Mouse (Mus musculus) left cerebral cortex, postnatal 4 days (tissue): ENCODE results near the gene Mcpt8. TPM values are rescaled to one million over a fixed set of nuclear protein-coding genes. Genes with fewer than 3 reads are reported as not detected.
"Not testable (repeated sequence)": the region's sequence is repeated elsewhere in the genome, so short reads cannot be mapped to it uniquely, and the experiment has no call there.

Source experiments
- DNase-seq: peaks from one replicate; pipeline ENCODE4 v3.0.0-alpha.2; 2022
- intact Hi-C: fragments of 180-260 bp; cut with DNase I; formaldehyde crosslinking; loops from one replicate; pipeline ENCODE4 v1.15.1; 2025
- total RNA-seq, 2 experiments: library from RNA; stranded (reverse); gene quantifications; 2 replicates each; pipeline ENCODE4 v1.2.3; 2021

The Mcpt8 gene
- not detected for total RNA-seq

GRCm38 (mm10) chr14:56085167-56085566 lies at the start of gene Mcpt8:
Mcpt8 (minus strand) TSS chr14:56085273.
- intact Hi-C loops, result no loop called here
- no peak for DNase-seq

DNA sequence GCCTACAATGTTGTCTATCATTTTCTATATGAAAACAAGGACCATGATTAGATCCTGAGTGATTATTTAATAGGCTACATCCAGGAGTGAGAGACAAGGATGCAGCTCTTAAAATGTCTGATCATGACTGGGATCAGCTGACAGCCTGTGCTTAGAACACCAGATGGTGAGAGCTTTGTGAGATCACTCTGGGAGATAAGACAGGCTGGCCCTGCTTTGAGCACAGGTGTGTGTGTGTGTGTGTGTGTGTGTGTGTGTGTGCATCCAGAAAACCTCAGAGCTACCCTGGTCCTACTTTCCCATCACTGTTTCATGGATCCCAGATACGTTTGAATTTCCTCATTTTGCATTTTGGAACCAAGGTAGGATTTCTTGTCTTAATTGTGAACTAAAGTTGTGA lies 48.6 kb upstream of the Mcpt8 start:
- DNase-seq, intact Hi-C loops: not testable (repeated sequence)

DNA sequence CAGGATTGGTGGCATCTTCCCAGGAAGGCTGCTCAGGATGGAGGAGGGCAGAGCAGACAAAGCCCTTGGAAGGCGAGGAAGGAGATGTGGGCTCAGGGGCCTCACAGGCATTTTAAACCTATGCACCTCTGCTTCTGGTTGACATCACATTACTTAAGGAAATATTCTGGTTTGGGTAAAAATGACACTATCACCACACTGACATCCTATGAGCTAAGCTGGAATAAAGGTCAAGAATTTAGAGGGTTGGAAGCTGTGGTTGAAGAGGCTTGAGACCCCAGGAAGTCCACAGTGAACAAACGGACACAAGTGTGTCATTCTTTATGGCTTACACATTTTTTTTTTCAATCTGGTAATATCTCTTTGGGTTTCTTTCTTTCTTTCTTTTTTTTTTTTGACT lies 47.4 kb upstream of the Mcpt8 start, which contains the start of gene Gzmd:
Gzmd (minus strand) TSS at position 101 of the 400 bp plus-strand sequence.
- DNase-seq, intact Hi-C loops: not testable (repeated sequence)

- intact Hi-C loops, result no loop called here
- no peak for DNase-seq
Observed at GRCm38 (mm10) chr14:56128341-56128740, 43.3 kb upstream of the Mcpt8 start.

GRCm38 (mm10) chr14:56123516-56123915 lies 38.4 kb upstream of the Mcpt8 start:
- DNase-seq, result no peak
- intact Hi-C loops, result no loop called here

DNA sequence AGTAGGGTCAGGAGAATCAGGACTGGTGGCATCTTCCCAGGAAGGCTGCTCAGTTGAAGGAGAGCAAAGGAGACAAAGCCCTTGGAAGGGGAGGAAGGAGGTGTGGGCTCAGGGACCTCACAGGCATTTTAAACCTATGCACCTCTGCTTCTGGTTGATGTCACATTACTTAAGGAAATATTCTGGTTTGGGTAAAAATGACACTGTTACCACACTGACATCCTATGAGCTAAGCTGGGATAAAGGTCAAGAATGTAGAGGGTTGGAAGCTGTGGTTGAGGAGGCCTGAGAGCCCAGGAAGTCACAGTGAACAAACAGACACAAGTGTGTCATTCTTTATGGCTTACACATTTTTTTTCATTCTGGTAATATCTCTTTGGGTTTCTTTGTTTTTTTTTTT lies 35.5 kb upstream of the Mcpt8 start, which contains the start of gene Gzme:
Gzme (minus strand) TSS at position 101 of the 400 bp plus-strand sequence.
- intact Hi-C loops, result no loop called here
- no peak for DNase-seq

GRCm38 (mm10) chr14:56115531-56116310 lies 30.6 kb upstream of the Mcpt8 start:
- intact Hi-C loops, DNase-seq: not testable (repeated sequence)

DNA sequence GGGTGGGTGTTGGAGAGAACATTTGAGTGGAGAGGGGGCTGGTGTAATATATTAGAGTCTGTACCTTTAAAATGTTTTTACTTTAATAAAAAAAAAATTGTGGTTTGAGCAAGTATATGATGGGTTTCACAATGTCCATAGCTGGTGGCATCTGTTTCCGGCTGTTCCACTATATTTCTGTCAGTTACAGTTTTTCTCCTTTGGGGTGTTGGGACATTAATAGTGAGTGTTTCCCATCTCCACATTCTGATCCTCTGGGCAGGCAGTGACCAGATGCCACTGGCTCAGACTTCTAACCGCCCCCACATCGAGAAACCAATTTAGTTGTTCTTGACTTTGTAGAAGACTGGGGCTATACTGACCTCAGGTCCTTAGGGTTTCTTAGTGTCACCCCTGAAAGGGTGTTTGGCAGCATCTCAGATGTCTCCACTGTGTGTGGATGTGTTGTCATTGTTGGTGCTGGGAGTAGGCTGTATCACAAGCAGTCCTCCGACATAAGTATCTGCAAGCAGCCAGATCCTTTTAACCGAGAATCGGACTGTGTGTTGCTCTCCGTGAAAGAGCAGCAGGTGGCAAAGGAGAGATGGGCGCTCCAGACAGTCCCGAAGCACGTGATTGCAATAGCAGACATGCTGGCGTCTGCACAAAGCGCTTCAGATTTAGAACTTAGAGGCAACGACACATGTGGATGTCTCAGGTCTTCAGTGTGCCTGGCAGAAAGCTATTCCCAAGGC lies 20.5 kb upstream of the Mcpt8 start:
- no peak for DNase-seq
- intact Hi-C loops, result no loop called here

GRCm38 (mm10) chr14:56105016-56105415 lies 19.9 kb upstream of the Mcpt8 start:
- intact Hi-C loops, result no loop called here
- DNase-seq, result no peak

- intact Hi-C loops, result no loop called here
- no peak for DNase-seq
Observed at GRCm38 (mm10) chr14:56103452-56103851, 18.4 kb upstream of the Mcpt8 start.

DNA sequence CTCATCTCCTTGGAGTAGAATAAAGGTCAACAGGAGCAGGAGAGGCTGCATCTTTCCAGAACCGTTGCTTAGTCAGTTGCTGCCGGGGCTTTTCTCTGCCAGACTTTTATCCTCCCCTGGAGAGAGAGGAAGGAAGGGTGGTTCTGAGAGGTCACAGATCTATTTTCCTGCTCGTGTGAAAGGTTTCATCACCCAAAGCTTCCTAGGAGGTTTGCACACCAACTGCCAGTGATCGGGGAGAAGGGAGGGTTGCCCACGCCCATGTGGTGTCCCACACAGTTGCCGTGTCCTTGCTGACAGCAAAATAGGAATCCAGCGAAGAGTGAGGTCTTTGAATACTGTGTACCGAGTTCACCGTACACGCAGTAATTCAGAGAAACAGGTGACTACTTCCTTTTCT lies 17.3 kb upstream of the Mcpt8 start, which contains the start of gene Ctsg:
Ctsg (minus strand) TSS at position 189 of the 400 bp plus-strand sequence.
- intact Hi-C loops, result no loop called here

DNA sequence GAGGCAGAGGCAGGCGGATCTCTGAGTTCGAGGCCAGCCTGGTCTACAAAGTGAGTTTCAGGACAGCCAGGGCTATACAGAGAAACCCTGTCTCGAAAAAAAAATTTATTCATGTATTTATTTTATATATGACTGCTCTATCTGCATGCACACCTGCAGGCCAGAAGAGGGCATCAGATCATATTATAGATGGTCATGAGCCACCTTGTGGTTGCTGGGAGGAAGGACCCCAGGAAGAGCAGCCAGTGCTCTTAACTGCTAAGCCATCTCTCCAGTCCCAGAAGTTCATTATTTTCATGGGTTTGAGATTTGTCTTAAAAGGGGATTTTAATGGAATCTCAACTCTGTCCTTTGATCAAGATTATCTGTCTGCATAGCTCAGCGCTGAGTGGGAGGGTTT lies 13.9 kb upstream of the Mcpt8 start:
- peak; percentile 12 for DNase-seq
- intact Hi-C loops, result no loop called here

More for the DNA sequence above, 17.3 kb upstream of the Mcpt8 start, which contains the start of gene Ctsg:
- DNase-seq, result no peak

GRCm38 (mm10) chr14:56097597-56097996 lies 12.5 kb upstream of the Mcpt8 start:
- DNase-seq, result no peak

GRCm38 (mm10) chr14:56093353-56093752 lies 8.3 kb upstream of the Mcpt8 start:
- intact Hi-C loops, result no loop called here
- no peak for DNase-seq

More at GRCm38 (mm10) chr14:56097597-56097996, 12.5 kb upstream of the Mcpt8 start:
- intact Hi-C loops, result no loop called here

- intact Hi-C loops, result no loop called here
Observed at GRCm38 (mm10) chr14:56086711-56087110, 1.6 kb upstream of the Mcpt8 start.

GRCm38 (mm10) chr14:56082016-56082415 lies 3.1 kb downstream of the Mcpt8 start:
- intact Hi-C loops, result no loop called here
- DNase-seq, result peak; percentile 29

More at GRCm38 (mm10) chr14:56086711-56087110, 1.6 kb upstream of the Mcpt8 start:
- no peak for DNase-seq

GRCm38 (mm10) chr14:56062213-56062612 lies 22.9 kb downstream of the Mcpt8 start, which contains the start of gene Mcpt4:
Mcpt4 (minus strand) TSS chr14:56062313.
- DNase-seq, intact Hi-C loops: not testable (repeated sequence)

- no peak for DNase-seq
- intact Hi-C loops, result no loop called here
Observed at GRCm38 (mm10) chr14:56057722-56058121, 27.4 kb downstream of the Mcpt8 start.

- intact Hi-C loops, result no loop called here
- DNase-seq, result no peak
Observed at GRCm38 (mm10) chr14:56055408-56055807, 29.7 kb downstream of the Mcpt8 start.

- intact Hi-C loops, DNase-seq: not testable (repeated sequence)
Observed at GRCm38 (mm10) chr14:56041792-56042191, 43.3 kb downstream of the Mcpt8 start, which contains the start of gene Mcpt2. Mcpt2 (plus strand) TSS chr14:56042041.

DNA sequence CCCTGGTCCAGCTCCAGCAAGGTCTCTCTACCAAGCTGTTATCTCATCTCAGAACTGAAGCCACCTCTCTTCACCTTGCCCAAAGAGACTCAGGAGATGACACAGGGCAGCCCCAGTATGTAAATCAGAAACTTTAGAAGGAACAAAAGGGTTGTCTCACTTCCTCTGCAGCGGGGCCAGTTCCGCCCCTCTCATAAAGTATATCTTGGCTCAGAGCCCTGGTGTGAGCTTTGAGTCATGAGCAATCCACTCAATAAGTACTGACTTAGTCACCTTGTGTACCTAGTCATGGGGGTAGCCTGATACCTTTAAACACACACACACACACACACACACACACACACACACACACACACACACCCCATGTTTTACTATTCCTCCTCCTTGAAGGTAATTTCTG lies 50.6 kb downstream of the Mcpt8 start:
- intact Hi-C loops, result no loop called here
- DNase-seq, result no peak
